8 mouse cellular contexts compared by ENCODE assay signal in genomic region chr19:10895708-10896107, GRCm38 (mm10). TPM values are rescaled to one million over a fixed set of nuclear protein-coding genes. Genes with fewer than 3 reads are reported as not detected.
A peak's percentile ranks its signal among the peaks of the same experiment; 100 is the strongest.
DNase-seq lines count a peak whose midpoint lies in the region; ATAC-seq and TF ChIP-seq lines count a peak whose summit lies in the region.

No protein-coding gene starts in this region.

- no peak overlapping the region for H3K27ac ChIP-seq in cerebellum, adult 2 months (ENCODE audit: insufficient read depth, low read length)
- peak overlapping the region; percentile 75 for H3K27ac ChIP-seq in testis, adult 2 months (ENCODE audit: control insufficient read depth, insufficient read depth, low read depth, low read length)
- peak overlapping the region; percentile 95 for H3K27ac ChIP-seq in hindbrain, embryonic 15.5 days (replicated peaks)
- peak overlapping the region; percentile 91 for H3K27ac ChIP-seq in midbrain, postnatal 0 days (ENCODE audit: low read depth, low read length)

- peak overlapping the region; percentile 76 for H3K4me3 ChIP-seq in cerebellum, adult 2 months (replicated peaks; ENCODE audit: insufficient read depth, low read depth, low read length)
- H3K4me3 ChIP-seq in testis, adult 2 months (ENCODE audit: control insufficient read depth, low read depth, low read length), result peak overlapping the region; percentile 85
- peak overlapping the region; percentile 95 for H3K4me3 ChIP-seq in hindbrain, embryonic 15.5 days
- peak overlapping the region; percentile 84 for H3K4me3 ChIP-seq in midbrain, postnatal 0 days (ENCODE audit: low read depth, low read length)

- no peaks in the 10 kb centered on the region for H3K9me3 ChIP-seq in hindbrain, embryonic 15.5 days
- no peaks in the 10 kb centered on the region for H3K9me3 ChIP-seq in midbrain, postnatal 0 days (ENCODE audit: low read length)

- TF ChIP-seq CTCF in cerebellum, adult 2 months (IDR thresholded peaks at IDR 0.05; ENCODE audit: borderline replicate concordance, insufficient read depth, low read depth, low read length), result no peak
- TF ChIP-seq CTCF in testis, adult 2 months (IDR thresholded peaks at IDR 0.05; ENCODE audit: control insufficient read depth, insufficient read depth, insufficient replicate concordance, low read depth, low read length), result no peak
- TF ChIP-seq CTCF in midbrain, postnatal 0 days (IDR thresholded peaks at IDR 0.05), result no peak

- ATAC-seq in hindbrain, embryonic 15.5 days (ENCODE audit: low FRiP score, low read depth), result no peak; the same call in 1 of the 2 replicates
- ATAC-seq in midbrain, postnatal 0 days (ENCODE audit: low FRiP score), result no peak; the same call in 1 of the 2 replicates

- peaks cover 5% of the 10 kb centered on the region for H3K4me1 ChIP-seq in cerebellum, adult 2 months (ENCODE audit: control insufficient read depth, insufficient read depth, low read length)
- peaks cover 5% of the 10 kb centered on the region for H3K4me1 ChIP-seq in testis, adult 2 months (ENCODE audit: control insufficient read depth, insufficient read depth, low read length)
- peaks cover 19% of the 10 kb centered on the region for H3K4me1 ChIP-seq in hindbrain, embryonic 15.5 days (replicated peaks)
- peaks cover 5% of the 10 kb centered on the region for H3K4me1 ChIP-seq in midbrain, postnatal 0 days (ENCODE audit: insufficient read depth, low read length)

- H3K9ac ChIP-seq in hindbrain, embryonic 15.5 days, result peak overlapping the region; percentile 92
- peak overlapping the region; percentile 96 for H3K9ac ChIP-seq in midbrain, postnatal 0 days (replicated peaks; ENCODE audit: low read length, poor library complexity, severe bottlenecking)

- H3K36me3 ChIP-seq in testis, adult 2 months (ENCODE audit: control insufficient read depth, insufficient read depth, low read length), result peaks cover 8% of the 10 kb centered on the region
- peaks cover 31% of the 10 kb centered on the region for H3K36me3 ChIP-seq in hindbrain, embryonic 15.5 days
- peaks cover 26% of the 10 kb centered on the region for H3K36me3 ChIP-seq in midbrain, postnatal 0 days (ENCODE audit: insufficient read depth, low read length)

- TF ChIP-seq POLR2A in cerebellum, adult 2 months (IDR thresholded peaks at IDR 0.05; ENCODE audit: borderline replicate concordance, insufficient read depth, low read length), result no peak
- TF ChIP-seq POLR2A in testis, adult 2 months (IDR thresholded peaks at IDR 0.05; ENCODE audit: control insufficient read depth, low read depth, low read length), result no peak

- peak overlapping the region; percentile 77 for H3K4me2 ChIP-seq in hindbrain, embryonic 15.5 days
- peak overlapping the region; percentile 85 for H3K4me2 ChIP-seq in midbrain, postnatal 0 days (ENCODE audit: low read depth, low read length, poor library complexity, severe bottlenecking)

- no peaks in the 10 kb centered on the region for H3K27me3 ChIP-seq in cerebellum, adult 2 months (ENCODE audit: control insufficient read depth, insufficient read depth, low read length)
- no peaks in the 10 kb centered on the region for H3K27me3 ChIP-seq in testis, adult 2 months (ENCODE audit: control insufficient read depth, insufficient read depth, low read length)
- H3K27me3 ChIP-seq in hindbrain, embryonic 15.5 days, result no peaks in the 10 kb centered on the region
- no peaks in the 10 kb centered on the region for H3K27me3 ChIP-seq in midbrain, postnatal 0 days (ENCODE audit: insufficient read depth, low read length)

- 1% methylated on average over 16 of the region's 16 CpGs for WGBS in cerebellum, adult 2 months
- 2% methylated on average over 16 of the region's 16 CpGs for WGBS in hindbrain, embryonic 15.5 days
- 1% methylated on average over 16 of the region's 16 CpGs for WGBS in midbrain, postnatal 0 days

- no peak for DNase-seq in cerebellum, adult 2 months
- DNase-seq in cerebellum, adult 11 months, result no peak
- no peak for DNase-seq in testis, postnatal 10 days (ENCODE audit: low spot score)
- DNase-seq in midbrain, postnatal 0 days (ENCODE audit: low spot score), result peak; percentile 12
- no peak for DNase-seq in right cerebral cortex, postnatal 14 days
- DNase-seq in thymus, adult 18-20 months, result no peak

RNA-seq across cellular contexts. Expression of gene Prpf19, which starts 0.7 kb away (rescaled TPM):
- 278 and 288 TPM in 2 replicates for polyA plus RNA-seq in cerebellum, adult 2 months (2012; rRNA removed)
- polyA plus RNA-seq in testis, adult 2 months (2012; rRNA removed), result 86.2 and 86.5 TPM in 2 replicates
- 43.3 and 44.1 TPM in 2 replicates for polyA plus RNA-seq in hindbrain, embryonic 15.5 days (2015; fragmentation: Nextera tagmentation; extraction: Ambion mirVana)
- total RNA-seq in midbrain, postnatal 0 days (2014; rRNA removed), result 281 and 298 TPM in 2 replicates
- 37.8 and 38.1 TPM in 2 replicates for polyA plus RNA-seq in midbrain, postnatal 0 days (2015; fragmentation: Nextera tagmentation; extraction: Ambion mirVana)

RNA-seq across cellular contexts. Expression of gene Tmem109, which starts 13.9 kb away (rescaled TPM):
- polyA plus RNA-seq in cerebellum, adult 2 months (2012; rRNA removed), result 109 and 115 TPM in 2 replicates
- 40.3 and 44.3 TPM in 2 replicates for polyA plus RNA-seq in testis, adult 2 months (2012; rRNA removed)
- polyA plus RNA-seq in hindbrain, embryonic 15.5 days (2015; fragmentation: Nextera tagmentation; extraction: Ambion mirVana), result 45.6 and 46.2 TPM in 2 replicates
- 21.3 and 22.9 TPM in 2 replicates for total RNA-seq in midbrain, postnatal 0 days (2014; rRNA removed)
- 39.2 and 39.3 TPM in 2 replicates for polyA plus RNA-seq in midbrain, postnatal 0 days (2015; fragmentation: Nextera tagmentation; extraction: Ambion mirVana)

RNA-seq across cellular contexts. Expression of gene Zp1, which starts 24.7 kb away (rescaled TPM):
- polyA plus RNA-seq in cerebellum, adult 2 months (2012; rRNA removed), result 0.05 TPM in 1 of 2 replicates, not detected in the other
- polyA plus RNA-seq in testis, adult 2 months (2012; rRNA removed), result 0.15 and 0.24 TPM in 2 replicates
- 0.21 and 0.27 TPM in 2 replicates for polyA plus RNA-seq in hindbrain, embryonic 15.5 days (2015; fragmentation: Nextera tagmentation; extraction: Ambion mirVana)
- total RNA-seq in midbrain, postnatal 0 days (2014; rRNA removed), result 0.14 and 0.82 TPM in 2 replicates
- 0.98 and 1.4 TPM in 2 replicates for polyA plus RNA-seq in midbrain, postnatal 0 days (2015; fragmentation: Nextera tagmentation; extraction: Ambion mirVana)

RNA-seq across cellular contexts. Expression of gene Tmem132a, which starts 26.0 kb away (rescaled TPM):
- polyA plus RNA-seq in cerebellum, adult 2 months (2012; rRNA removed), result 350 and 389 TPM in 2 replicates
- 2.6 and 3.1 TPM in 2 replicates for polyA plus RNA-seq in testis, adult 2 months (2012; rRNA removed)
- polyA plus RNA-seq in hindbrain, embryonic 15.5 days (2015; fragmentation: Nextera tagmentation; extraction: Ambion mirVana), result 171 and 188 TPM in 2 replicates
- total RNA-seq in midbrain, postnatal 0 days (2014; rRNA removed), result 403 and 429 TPM in 2 replicates
- polyA plus RNA-seq in midbrain, postnatal 0 days (2015; fragmentation: Nextera tagmentation; extraction: Ambion mirVana), result 207 and 213 TPM in 2 replicates

RNA-seq across cellular contexts. Expression of gene Ptgdr2, which starts 41.3 kb away (rescaled TPM):
- 0.06 and 0.10 TPM in 2 replicates for polyA plus RNA-seq in cerebellum, adult 2 months (2012; rRNA removed)
- polyA plus RNA-seq in testis, adult 2 months (2012; rRNA removed), result 0.88 and 1.2 TPM in 2 replicates
- polyA plus RNA-seq in hindbrain, embryonic 15.5 days (2015; fragmentation: Nextera tagmentation; extraction: Ambion mirVana), result 0.08 and 0.09 TPM in 2 replicates
- total RNA-seq in midbrain, postnatal 0 days (2014; rRNA removed), result 1.0 and 1.4 TPM in 2 replicates
- polyA plus RNA-seq in midbrain, postnatal 0 days (2015; fragmentation: Nextera tagmentation; extraction: Ambion mirVana), result 0.09 and 0.16 TPM in 2 replicates
